Mouse (Mus musculus) hindbrain, embryonic 12.5 days (tissue): ENCODE measurements at regions not wholly inside any gene's neighbourhood (a gene's known extent, or its start where the extent isn't known, plus 50 kb on each side); places are given as distances from the start of the nearest gene placed in this dataset.

Experiments used
- ATAC-seq: fragments of 200-750 bp; cut with Nextera tagmentation; 2 replicates; pipeline ENCODE4 v1.8.0; 2017; ENCODE audit warnings: moderate TSS enrichment; ENCODE audit not compliant: low FRiP score
- H3K27ac ChIP-seq: fragments of 300-500 bp; sonication (generic); 2 replicates; pipeline ENCODE4 v1.5.1; 2016; ENCODE audit warnings: mild to moderate bottlenecking
- H3K27me3 ChIP-seq: fragments of 300-500 bp; sonication (generic); 2 replicates; pipeline ENCODE4 v1.6.1; 2016; ENCODE audit warnings: mild to moderate bottlenecking
- H3K36me3 ChIP-seq: fragments of 300-500 bp; sonication (generic); 2 replicates; pipeline ENCODE4 v1.6.1; 2016; ENCODE audit warnings: mild to moderate bottlenecking
- H3K4me1 ChIP-seq: fragments of 300-500 bp; sonication (generic); 2 replicates; pipeline ENCODE4 v1.6.1; 2016
- H3K4me2 ChIP-seq: fragments of 300-500 bp; sonication (generic); replicated peaks from 2 replicates; pipeline ENCODE4 v1.6.1; 2016; ENCODE audit warnings: mild to moderate bottlenecking
- H3K4me3 ChIP-seq: fragments of 300-500 bp; sonication (generic); 2 replicates; pipeline ENCODE4 v1.5.1; 2016; ENCODE audit warnings: mild to moderate bottlenecking
- H3K9ac ChIP-seq: fragments of 300-500 bp; sonication (generic); 2 replicates; pipeline ENCODE4 v1.6.1; 2016; ENCODE audit warnings: mild to moderate bottlenecking, moderate library complexity
- H3K9me3 ChIP-seq: fragments of 300-500 bp; sonication (generic); replicated peaks from 2 replicates; pipeline ENCODE4 v1.6.1; 2016; ENCODE audit warnings: mild to moderate bottlenecking
- WGBS: fragments of 180-500 bp; shearing (Covaris S2); methylation state at CpG from one replicate; pipeline ENCODE4 v1.1.7; 2016; 5-methylcytosine and 5-hydroxymethylcytosine counted together

DNA sequence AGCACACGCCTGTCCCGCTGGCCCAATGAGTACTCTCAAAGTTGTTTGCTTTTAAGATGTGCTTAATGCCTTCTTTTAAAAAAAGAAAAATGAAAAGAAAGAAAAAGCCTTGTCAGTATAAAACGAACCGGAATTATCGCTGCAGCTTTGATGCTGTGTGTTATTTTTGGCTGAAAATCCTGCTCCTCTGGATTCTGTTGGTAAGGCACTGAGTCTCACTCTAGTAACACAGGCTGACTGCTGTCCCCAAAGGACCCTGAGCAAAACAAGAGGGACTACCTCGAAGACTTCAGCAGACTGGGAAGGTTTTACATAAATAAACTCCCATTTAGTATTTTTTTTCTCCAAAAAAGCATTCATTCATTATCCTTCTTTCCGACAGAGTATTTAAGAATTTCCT, 196.1 kb upstream of the Ppargc1a start:
- WGBS = 70% methylated on average over 7 of the region's 7 CpGs
- Histone ChIP-seq H3K4me1 (no peaks in the 10 kb centered on the region), H3K36me3 (no peaks in the 10 kb centered on the region), H3K4me3 (no peak overlapping the region), H3K4me2 (no peak overlapping the region), H3K27me3 (no peaks in the 10 kb centered on the region), H3K9ac (no peak overlapping the region), H3K27ac (no peak overlapping the region), H3K9me3 (no peaks in the 10 kb centered on the region)
- no peak for ATAC-seq

DNA sequence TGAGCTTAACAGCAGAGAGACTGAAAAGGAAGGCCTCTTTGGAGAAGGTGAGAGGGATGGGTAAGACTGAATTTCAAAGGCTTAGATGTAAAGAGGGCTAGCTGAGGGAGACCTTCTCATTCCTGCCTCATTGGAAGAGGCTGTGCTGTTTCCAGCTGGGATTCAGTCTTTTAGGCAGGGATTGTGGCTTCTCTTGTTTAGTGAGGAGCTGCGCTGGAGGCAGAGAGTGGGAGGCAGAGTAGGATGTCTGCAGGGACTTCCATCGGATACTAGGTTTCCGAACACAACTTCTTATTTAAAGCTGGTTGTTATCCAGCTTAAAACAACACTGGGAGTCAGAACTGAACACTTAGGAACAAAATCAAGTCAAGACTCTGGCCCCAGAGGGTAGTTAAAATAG, 194.8 kb upstream of the Ppargc1a start:
- H3K9me3 ChIP-seq = no peaks in the 10 kb centered on the region
- no peaks in the 10 kb centered on the region for H3K36me3 ChIP-seq
- no peak overlapping the region for H3K4me3 ChIP-seq
- no peak overlapping the region for H3K4me2 ChIP-seq
- no peaks in the 10 kb centered on the region for H3K27me3 ChIP-seq
- H3K9ac ChIP-seq = no peak overlapping the region
- H3K4me1 ChIP-seq = no peaks in the 10 kb centered on the region
- H3K27ac ChIP-seq = no peak overlapping the region
- 41% methylated on average over 3 of the region's 3 CpGs for WGBS
- ATAC-seq = no peak

DNA sequence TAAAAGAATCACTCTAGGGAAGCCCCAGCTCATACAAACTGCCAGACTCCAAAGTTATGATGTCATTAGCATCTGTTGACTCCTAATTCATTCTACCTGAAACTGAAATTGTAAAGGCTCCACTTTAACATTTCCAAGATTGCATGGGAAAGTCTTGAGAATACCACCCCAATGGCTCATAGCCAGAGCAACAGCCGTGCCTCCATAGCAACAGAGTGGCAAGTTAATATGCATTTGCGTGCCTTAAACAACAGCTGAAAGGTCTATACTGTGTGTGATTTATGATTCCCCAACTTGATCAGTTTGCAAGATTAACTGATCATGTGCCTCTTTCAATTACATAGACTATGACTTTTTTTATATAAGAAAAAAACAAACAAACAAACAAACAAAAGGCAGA, 190.8 kb upstream of the Ppargc1a start:
- 67% methylated on average over 2 of the region's 2 CpGs for WGBS
- ATAC-seq = no peak

DNA sequence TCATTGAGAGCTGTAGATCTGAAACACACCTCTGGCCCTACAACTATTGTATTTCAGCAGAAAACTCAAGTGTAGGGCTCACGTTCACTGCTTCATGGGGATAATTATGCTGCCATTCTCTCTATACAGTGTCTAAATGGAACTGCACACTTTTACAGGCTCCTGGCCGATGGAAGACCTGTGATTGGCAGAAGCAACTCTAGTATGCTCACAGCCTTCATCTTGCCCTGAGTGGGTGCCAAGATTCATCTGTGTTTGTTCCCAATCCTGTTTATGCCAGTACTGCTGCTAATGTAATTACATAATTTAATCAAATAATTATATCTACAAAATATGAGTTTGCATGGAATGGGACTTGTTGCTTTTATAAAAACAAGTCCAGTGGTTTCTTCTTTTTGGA, 190.3 kb upstream of the Ppargc1a start:
- no peak overlapping the region for H3K4me3 ChIP-seq
- H3K4me2 ChIP-seq = no peak overlapping the region
- H3K27me3 ChIP-seq = no peaks in the 10 kb centered on the region
- H3K27ac ChIP-seq = no peak overlapping the region
- H3K9me3 ChIP-seq = no peaks in the 10 kb centered on the region
- no peak for ATAC-seq
- 72% methylated on average over 2 of the region's 2 CpGs for WGBS
- H3K9ac ChIP-seq = no peak overlapping the region
- no peaks in the 10 kb centered on the region for H3K36me3 ChIP-seq
- no peaks in the 10 kb centered on the region for H3K4me1 ChIP-seq

More for the DNA sequence above, 190.8 kb upstream of the Ppargc1a start:
- no peak overlapping the region for H3K27ac ChIP-seq
- no peaks in the 10 kb centered on the region for H3K4me1 ChIP-seq
- no peaks in the 10 kb centered on the region for H3K36me3 ChIP-seq
- no peaks in the 10 kb centered on the region for H3K27me3 ChIP-seq
- H3K4me2 ChIP-seq = no peak overlapping the region
- no peaks in the 10 kb centered on the region for H3K9me3 ChIP-seq
- no peak overlapping the region for H3K9ac ChIP-seq
- no peak overlapping the region for H3K4me3 ChIP-seq

DNA sequence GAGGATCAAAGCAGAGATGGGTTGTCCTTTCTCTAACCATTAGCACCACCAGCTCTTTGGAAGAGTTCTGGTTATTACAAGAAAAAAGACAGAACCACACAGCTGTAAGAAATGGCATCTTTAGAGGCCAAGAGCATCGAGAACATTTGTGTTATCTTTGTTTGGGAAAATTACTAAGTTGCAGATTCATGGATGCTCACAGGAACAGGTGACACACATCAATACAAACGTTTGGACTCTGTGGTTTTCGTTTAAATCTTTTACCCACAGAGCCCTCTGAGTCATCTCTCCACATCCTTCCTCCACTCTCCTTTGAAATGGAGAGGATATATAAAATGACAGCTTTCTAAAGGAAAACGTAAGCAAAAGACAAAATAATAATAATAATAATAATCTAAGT, 184.5 kb upstream of the Ppargc1a start:
- 82% methylated on average over 4 of the region's 4 CpGs for WGBS
- ATAC-seq = no peak
- no peak overlapping the region for H3K27ac ChIP-seq

DNA sequence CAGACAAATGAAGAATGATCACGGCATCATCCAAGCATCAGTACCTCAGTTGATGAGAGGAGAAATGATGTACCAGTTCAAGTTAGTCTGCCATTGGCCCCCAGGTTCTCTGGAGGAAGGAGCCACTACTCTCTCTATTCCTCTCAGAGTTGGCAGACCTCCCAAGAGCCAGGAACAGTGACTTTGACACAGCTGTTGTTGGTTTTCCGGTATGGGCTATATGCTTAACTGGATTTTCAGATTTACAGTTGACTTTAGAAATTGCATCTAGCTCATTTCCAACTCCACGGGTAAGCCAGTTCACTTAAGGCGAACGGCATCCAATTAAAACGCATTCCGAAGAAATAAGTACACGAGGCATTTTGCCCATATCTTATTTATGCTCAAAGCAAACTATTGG, 182.9 kb upstream of the Ppargc1a start:
- H3K9me3 ChIP-seq = no peaks in the 10 kb centered on the region
- no peak overlapping the region for H3K27ac ChIP-seq
- WGBS = 93% methylated on average over 8 of the region's 8 CpGs
- no peaks in the 10 kb centered on the region for H3K4me1 ChIP-seq
- H3K4me2 ChIP-seq = no peak overlapping the region
- H3K4me3 ChIP-seq = no peak overlapping the region
- ATAC-seq = no peak
- H3K9ac ChIP-seq = no peak overlapping the region
- no peaks in the 10 kb centered on the region for H3K36me3 ChIP-seq
- H3K27me3 ChIP-seq = no peaks in the 10 kb centered on the region

More for the DNA sequence above, 184.5 kb upstream of the Ppargc1a start:
- no peak overlapping the region for H3K4me2 ChIP-seq
- H3K4me1 ChIP-seq = no peaks in the 10 kb centered on the region
- H3K27me3 ChIP-seq = no peaks in the 10 kb centered on the region
- H3K4me3 ChIP-seq = no peak overlapping the region
- no peaks in the 10 kb centered on the region for H3K36me3 ChIP-seq
- H3K9me3 ChIP-seq = no peaks in the 10 kb centered on the region
- H3K9ac ChIP-seq = no peak overlapping the region

DNA sequence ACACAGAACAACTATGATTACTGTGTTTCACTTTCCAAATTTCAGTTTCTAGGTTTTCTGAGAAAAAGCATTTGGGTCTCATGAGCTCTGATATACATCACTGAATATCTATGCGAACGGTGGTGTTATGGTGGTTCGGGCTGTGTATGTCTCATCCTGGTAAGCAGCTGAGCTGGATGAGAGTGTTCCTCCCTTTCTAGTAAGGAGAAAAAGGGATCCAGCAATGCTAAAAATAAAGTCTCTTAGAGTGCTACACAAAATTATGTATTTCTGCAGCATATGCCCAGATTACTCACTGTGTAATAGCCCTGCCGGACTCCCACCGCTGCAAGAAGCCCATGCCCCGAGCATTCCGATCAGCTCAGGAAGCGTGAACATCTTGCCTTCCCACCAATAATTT, 173.4 kb upstream of the Ppargc1a start:
- Histone ChIP-seq H3K27me3 (no peaks in the 10 kb centered on the region), H3K27ac (no peak overlapping the region), H3K4me1 (no peaks in the 10 kb centered on the region), H3K36me3 (no peaks in the 10 kb centered on the region), H3K4me3 (no peak overlapping the region), H3K9ac (no peak overlapping the region), H3K4me2 (no peak overlapping the region), H3K9me3 (no peaks in the 10 kb centered on the region)
- 92% methylated on average over 8 of the region's 8 CpGs for WGBS
- no peak for ATAC-seq

DNA sequence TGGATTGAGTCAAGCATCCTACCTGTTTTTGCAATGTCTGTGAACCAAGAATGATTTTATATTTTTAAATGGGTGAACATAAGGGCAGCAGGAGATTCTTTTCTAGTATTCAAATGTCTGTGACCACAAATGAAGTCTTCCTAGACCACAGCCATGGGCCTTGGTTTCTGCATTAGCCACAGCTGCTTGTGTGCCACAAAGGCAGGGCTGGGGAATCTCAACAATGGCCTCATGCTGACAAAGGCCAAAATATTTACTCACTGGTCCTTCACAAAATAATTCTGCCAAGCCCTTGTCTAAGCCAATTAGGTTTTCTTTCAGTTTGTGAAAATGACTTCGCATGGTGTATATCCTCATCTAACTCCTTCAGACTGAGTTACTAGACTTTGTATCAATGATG, 162.7 kb upstream of the Ppargc1a start:
- WGBS = 57% methylated on average over 1 of the region's 1 CpGs
- no peak overlapping the region for H3K9ac ChIP-seq
- no peak overlapping the region for H3K4me2 ChIP-seq
- H3K4me3 ChIP-seq = no peak overlapping the region
- ATAC-seq = no peak
- no peaks in the 10 kb centered on the region for H3K9me3 ChIP-seq
- no peak overlapping the region for H3K27ac ChIP-seq
- H3K4me1 ChIP-seq = no peaks in the 10 kb centered on the region
- no peaks in the 10 kb centered on the region for H3K27me3 ChIP-seq
- no peaks in the 10 kb centered on the region for H3K36me3 ChIP-seq

DNA sequence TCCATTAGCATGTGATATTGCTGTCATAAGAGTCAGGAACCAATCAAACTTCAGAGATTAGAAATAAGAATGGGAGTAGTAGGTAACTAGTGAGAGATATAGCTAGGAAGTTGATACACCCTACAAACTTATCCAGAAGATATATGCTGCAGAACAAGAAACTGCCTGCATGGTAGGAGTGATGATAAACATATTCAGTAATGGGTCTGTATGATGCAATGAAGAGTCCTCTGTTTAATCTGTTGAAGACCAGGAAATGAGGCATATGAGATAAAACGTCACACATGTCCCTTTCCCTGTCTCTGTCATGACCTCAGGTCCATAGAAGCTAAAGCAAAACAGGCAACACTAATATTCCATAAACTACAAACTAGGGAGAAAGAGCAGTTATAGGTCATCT, 162.2 kb upstream of the Ppargc1a start:
- 82% methylated on average over 1 of the region's 1 CpGs for WGBS
- Histone ChIP-seq H3K4me3 (no peak overlapping the region), H3K36me3 (no peaks in the 10 kb centered on the region), H3K9ac (no peak overlapping the region), H3K27ac (no peak overlapping the region), H3K27me3 (no peaks in the 10 kb centered on the region), H3K9me3 (no peaks in the 10 kb centered on the region), H3K4me2 (no peak overlapping the region), H3K4me1 (no peaks in the 10 kb centered on the region)
- no peak for ATAC-seq

DNA sequence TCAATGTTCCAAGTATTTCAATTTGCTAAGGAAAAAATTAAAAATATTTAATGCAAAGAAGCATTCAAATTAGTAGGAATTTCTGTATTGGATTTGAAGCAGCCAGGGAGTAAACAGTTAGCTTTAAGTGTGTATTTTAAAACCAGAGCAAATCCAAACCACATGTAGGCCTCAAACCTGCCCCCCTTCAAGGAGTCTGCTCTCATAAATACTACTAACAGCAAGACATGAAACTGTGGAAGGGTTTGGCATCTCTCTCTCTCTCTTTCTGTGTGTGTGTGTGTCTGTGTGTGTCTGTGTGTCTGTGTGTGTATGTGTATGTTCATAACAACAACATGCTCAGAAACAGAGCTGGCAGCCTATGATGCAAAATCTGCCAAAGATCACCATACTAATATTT, 159.2 kb upstream of the Ppargc1a start:
- H3K4me1 ChIP-seq = no peaks in the 10 kb centered on the region
- no peak for ATAC-seq
- no peak overlapping the region for H3K4me3 ChIP-seq
- H3K9ac ChIP-seq = no peak overlapping the region
- H3K9me3 ChIP-seq = no peaks in the 10 kb centered on the region
- H3K27me3 ChIP-seq = no peaks in the 10 kb centered on the region
- H3K27ac ChIP-seq = no peak overlapping the region
- no peaks in the 10 kb centered on the region for H3K36me3 ChIP-seq
- H3K4me2 ChIP-seq = no peak overlapping the region

DNA sequence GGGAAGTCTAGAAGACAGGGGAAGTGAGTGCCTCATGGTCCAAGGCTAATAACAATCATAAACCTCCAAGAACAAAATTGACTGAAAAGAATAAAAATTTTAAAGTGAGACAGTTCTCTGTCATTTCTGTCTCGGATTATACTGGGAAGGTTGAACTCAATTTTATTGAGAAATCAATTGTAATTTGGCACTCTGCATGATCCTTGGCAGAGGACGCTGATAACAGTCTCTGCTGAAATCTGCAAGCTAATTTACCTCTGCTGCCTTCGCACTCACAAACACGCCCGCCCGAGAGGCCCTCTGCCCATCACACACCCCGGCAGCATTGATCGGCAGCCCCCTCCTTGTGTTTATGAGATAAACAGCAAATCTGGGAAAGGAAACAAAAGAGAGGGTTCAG, 151.4 kb upstream of the Ppargc1a start:
- Histone ChIP-seq H3K4me1 (no peaks in the 10 kb centered on the region), H3K27me3 (no peaks in the 10 kb centered on the region), H3K4me3 (no peak overlapping the region), H3K36me3 (no peaks in the 10 kb centered on the region), H3K9ac (no peak overlapping the region), H3K27ac (no peak overlapping the region), H3K9me3 (no peaks in the 10 kb centered on the region), H3K4me2 (no peak overlapping the region)
- ATAC-seq = no peak
- WGBS = 84% methylated on average over 8 of the region's 8 CpGs

DNA sequence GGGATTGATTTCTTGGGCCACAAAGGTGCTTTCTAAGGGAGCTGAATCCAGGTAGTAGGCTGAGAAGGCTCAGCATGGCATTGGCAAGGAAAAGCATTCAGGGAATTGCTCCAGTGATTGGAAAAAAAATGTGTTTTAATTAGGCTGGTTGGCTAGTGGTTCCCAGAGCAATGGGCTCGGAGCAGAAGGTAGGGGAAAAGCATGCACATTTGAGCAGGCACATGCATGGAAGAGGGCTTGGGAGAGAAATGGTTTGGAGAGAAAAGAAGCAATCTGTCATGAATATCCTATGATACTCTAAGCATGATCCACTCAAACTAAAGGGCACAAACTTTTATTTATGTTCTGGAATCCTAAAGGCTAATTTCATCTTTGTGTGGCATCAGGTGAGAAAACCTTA, 150.9 kb upstream of the Ppargc1a start:
- Histone ChIP-seq H3K9ac (no peak overlapping the region), H3K4me1 (no peaks in the 10 kb centered on the region), H3K9me3 (no peaks in the 10 kb centered on the region), H3K4me2 (no peak overlapping the region), H3K27ac (no peak overlapping the region), H3K36me3 (no peaks in the 10 kb centered on the region), H3K4me3 (no peak overlapping the region), H3K27me3 (no peaks in the 10 kb centered on the region)
- 77% methylated on average over 1 of the region's 1 CpGs for WGBS
- no peak for ATAC-seq

DNA sequence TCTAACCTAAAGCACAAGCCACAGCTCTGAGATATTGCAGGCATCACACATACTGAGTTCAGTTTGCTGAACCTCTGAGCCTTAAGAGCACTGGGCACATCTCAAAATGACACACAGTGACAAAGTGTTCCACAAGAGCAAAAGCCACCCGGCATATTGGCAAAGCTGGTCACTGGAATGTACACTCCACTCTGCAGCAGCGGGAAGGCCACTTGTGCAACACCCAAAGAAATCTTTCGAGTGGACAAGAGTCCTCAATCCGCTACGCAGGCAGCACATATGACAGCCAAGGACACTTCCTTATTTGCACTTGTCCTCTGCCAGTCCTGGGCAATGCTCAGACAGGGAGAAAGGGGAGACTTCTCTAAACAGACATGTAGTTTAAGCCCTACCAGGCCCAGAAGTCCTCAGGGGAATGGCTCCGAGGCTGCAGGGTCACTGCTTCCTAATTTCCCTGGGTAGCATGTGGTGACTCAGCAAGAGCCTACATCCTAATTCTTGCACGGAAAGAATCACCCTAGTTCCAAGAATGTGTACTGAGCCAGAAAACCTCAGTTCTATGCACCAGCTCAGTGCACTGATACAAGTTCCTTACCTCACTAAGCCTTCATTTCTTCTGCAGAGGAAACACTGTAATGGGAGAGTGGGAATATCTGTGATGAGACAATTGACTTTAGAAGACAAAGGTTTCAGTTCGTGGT, 144.5 kb upstream of the Ppargc1a start:
- Histone ChIP-seq H3K27ac (no peak overlapping the region), H3K27me3 (no peaks in the 10 kb centered on the region), H3K4me1 (no peaks in the 10 kb centered on the region), H3K36me3 (no peaks in the 10 kb centered on the region), H3K9ac (no peak overlapping the region), H3K9me3 (no peaks in the 10 kb centered on the region), H3K4me3 (no peak overlapping the region), H3K4me2 (no peak overlapping the region)
- WGBS = 79% methylated on average over 8 of the region's 8 CpGs
- ATAC-seq = no peak
